Mouse (Mus musculus) kidney, embryonic 14.5 days (tissue): ENCODE measurements at regions not wholly inside any gene's neighbourhood (a gene's known extent, or its start where the extent isn't known, plus 50 kb on each side); places are given as distances from the start of the nearest gene placed in this dataset.
A peak's percentile ranks its signal among the peaks of the same experiment; 100 is the strongest.

Source experiments
- ATAC-seq: fragments of 200-750 bp; cut with Nextera tagmentation; 2 replicates; pipeline ENCODE4 v1.8.0; 2017; ENCODE audit warnings: moderate number of reproducible peaks, mild to moderate bottlenecking, moderate TSS enrichment, moderate library complexity; ENCODE audit not compliant: low FRiP score, low TSS enrichment
- H3K27ac ChIP-seq: fragments of 300-500 bp; sonication (generic); 2 replicates; pipeline ENCODE4 v1.5.1; 2014; ENCODE audit warnings: low read depth, mild to moderate bottlenecking, low read length, moderate library complexity, mixed read lengths
- H3K27me3 ChIP-seq: fragments of 300-500 bp; sonication (generic); 2 replicates; pipeline ENCODE4 v1.6.1; 2014; ENCODE audit warnings: mild to moderate bottlenecking, low read length; ENCODE audit not compliant: control insufficient read depth, insufficient read depth
- H3K36me3 ChIP-seq: fragments of 300-500 bp; sonication (generic); 2 replicates; pipeline ENCODE4 v1.6.1; 2014; ENCODE audit warnings: low read length, mixed read lengths; ENCODE audit not compliant: control insufficient read depth, insufficient read depth
- H3K4me1 ChIP-seq: fragments of 300-500 bp; sonication (generic); 2 replicates; pipeline ENCODE4 v1.6.1; 2014; ENCODE audit warnings: low read length, mixed read lengths; ENCODE audit not compliant: control insufficient read depth, insufficient read depth
- H3K4me2 ChIP-seq: fragments of 300-500 bp; sonication (generic); replicated peaks from 2 replicates; pipeline ENCODE4 v1.6.1; 2014; ENCODE audit warnings: low read depth, mild to moderate bottlenecking, low read length
- H3K4me3 ChIP-seq: fragments of 300-500 bp; sonication (generic); 2 replicates; pipeline ENCODE4 v1.5.1; 2014; ENCODE audit warnings: mild to moderate bottlenecking, low read length
- H3K9ac ChIP-seq: fragments of 300-500 bp; sonication (generic); 2 replicates; pipeline ENCODE4 v1.6.1; 2014; ENCODE audit warnings: low read depth, mild to moderate bottlenecking, low read length, moderate library complexity
- H3K9me3 ChIP-seq: fragments of 300-500 bp; sonication (generic); 2 replicates; pipeline ENCODE4 v1.6.1; 2016; ENCODE audit warnings: low read length; ENCODE audit not compliant: control insufficient read depth
- WGBS: fragments of 180-500 bp; shearing (Covaris S2); extraction: QIAGEN DNeasy Blood & Tissue Kit; methylation state at CpG from one replicate; pipeline ENCODE4 v1.1.7; 2014; 5-methylcytosine and 5-hydroxymethylcytosine counted together

DNA sequence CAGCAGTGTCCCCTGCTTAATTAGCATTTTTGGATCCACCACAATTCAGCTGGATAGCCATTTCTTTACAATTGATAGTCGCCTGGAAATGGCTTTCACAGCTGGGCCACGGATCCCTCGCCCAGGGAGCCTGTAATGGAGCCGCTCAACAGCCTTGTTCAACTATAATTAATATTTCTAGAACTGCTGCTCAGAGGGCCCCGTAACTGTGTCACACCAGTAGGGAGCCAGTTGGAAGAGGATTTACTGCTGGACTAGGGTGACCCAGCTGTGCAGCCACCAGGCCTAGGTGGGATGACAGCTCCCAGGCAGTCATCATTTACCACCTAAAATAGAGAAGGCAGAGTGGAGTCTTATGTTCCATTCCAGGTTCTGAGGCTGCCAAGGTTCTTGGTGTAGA lies 529.2 kb downstream of the Nr2f2 start:
- Histone ChIP-seq H3K27me3 (no peaks in the 10 kb centered on the region), H3K4me2 (no peak overlapping the region), H3K9ac (no peak overlapping the region), H3K27ac (no peak overlapping the region), H3K9me3 (no peaks in the 10 kb centered on the region), H3K4me1 (no peaks in the 10 kb centered on the region), H3K36me3 (no peaks in the 10 kb centered on the region), H3K4me3 (no peak overlapping the region)
- 85% methylated on average over 5 of the region's 5 CpGs for whole genome bisulfite sequencing
- ATAC-seq: no peak

DNA sequence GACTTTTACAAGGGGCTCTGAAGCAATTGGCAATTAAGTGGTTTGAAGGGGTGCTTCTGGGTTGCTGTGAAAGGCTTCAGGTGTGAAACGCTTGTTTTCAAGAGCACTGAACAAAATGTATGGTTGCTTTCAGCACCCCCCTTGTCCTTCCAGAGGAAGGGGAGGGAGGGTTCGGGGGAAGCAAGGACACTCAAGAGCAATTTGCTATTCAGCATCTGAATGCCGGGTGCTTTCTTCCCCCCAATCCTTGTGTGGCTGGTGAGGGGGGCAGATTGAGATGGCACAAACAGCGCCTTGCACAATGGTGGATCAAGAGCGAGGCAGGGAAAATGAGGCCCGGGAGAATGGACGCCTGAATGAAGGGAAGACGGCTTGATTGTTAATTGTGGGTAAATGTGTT lies 539.3 kb downstream of the Nr2f2 start:
- 25% methylated on average over 8 of the region's 8 CpGs for WGBS
- Histone ChIP-seq H3K27me3 (no peaks in the 10 kb centered on the region; the same call in 1 of the 2 replicates), H3K4me2 (no peak overlapping the region), H3K4me3 (no peak overlapping the region), H3K27ac (no peak overlapping the region), H3K9me3 (no peaks in the 10 kb centered on the region), H3K9ac (no peak overlapping the region), H3K36me3 (no peaks in the 10 kb centered on the region), H3K4me1 (no peaks in the 10 kb centered on the region)
- ATAC-seq: no peak

- Histone ChIP-seq H3K4me2 (no peak overlapping the region), H3K4me1 (no peaks in the 10 kb centered on the region), H3K4me3 (no peak overlapping the region), H3K27ac (no peak overlapping the region), H3K36me3 (no peaks in the 10 kb centered on the region), H3K9ac (no peak overlapping the region), H3K27me3 (no peaks in the 10 kb centered on the region; the same call in 1 of the 2 replicates), H3K9me3 (no peaks in the 10 kb centered on the region)
- WGBS: 72% methylated on average over 2 of the region's 2 CpGs
- no peak for ATAC-seq
Measured at GRCm38 (mm10) chr7:69820570-69820969, 546.0 kb downstream of the Nr2f2 start.

GRCm38 (mm10) chr7:69812301-69812700 lies 554.2 kb downstream of the Nr2f2 start:
- no peaks in the 10 kb centered on the region for H3K27me3 ChIP-seq
- H3K9ac ChIP-seq: no peak overlapping the region
- no peak overlapping the region for H3K27ac ChIP-seq
- no peaks in the 10 kb centered on the region for H3K9me3 ChIP-seq
- WGBS: 79% methylated on average over 3 of the region's 3 CpGs
- no peak for ATAC-seq
- H3K36me3 ChIP-seq: no peaks in the 10 kb centered on the region
- H3K4me1 ChIP-seq: no peaks in the 10 kb centered on the region
- no peak overlapping the region for H3K4me2 ChIP-seq
- no peak overlapping the region for H3K4me3 ChIP-seq

- WGBS: 14% methylated on average over 5 of the region's 5 CpGs
Measured at GRCm38 (mm10) chr7:69810873-69811272, 555.7 kb downstream of the Nr2f2 start.

DNA sequence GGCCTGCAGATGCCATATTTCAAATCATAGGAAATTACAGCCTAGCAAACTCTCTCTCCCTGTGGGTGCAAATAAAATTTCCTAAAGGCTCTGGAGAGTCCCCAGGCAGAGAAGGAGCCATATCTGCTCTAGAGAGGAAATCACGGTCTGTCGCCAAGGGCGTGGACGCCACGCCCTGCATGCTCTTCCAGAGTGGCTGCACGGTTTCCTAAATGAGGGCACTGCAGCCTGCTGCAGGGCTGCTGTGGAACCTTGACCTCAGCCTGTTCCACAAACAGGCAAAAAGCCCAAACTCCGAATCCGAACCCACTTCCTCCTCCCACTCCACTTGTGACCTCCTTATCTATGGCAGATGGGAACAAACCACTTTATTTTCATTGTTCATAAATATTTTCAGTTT lies 559.3 kb downstream of the Nr2f2 start:
- Histone ChIP-seq H3K27me3 (no peaks in the 10 kb centered on the region), H3K9ac (no peak overlapping the region), H3K36me3 (no peaks in the 10 kb centered on the region), H3K27ac (no peak overlapping the region), H3K4me2 (no peak overlapping the region; the same call in 1 of the 2 replicates), H3K4me3 (no peak overlapping the region), H3K9me3 (no peaks in the 10 kb centered on the region), H3K4me1 (no peaks in the 10 kb centered on the region)
- no peak for ATAC-seq
- 41% methylated on average over 8 of the region's 8 CpGs for WGBS

More at GRCm38 (mm10) chr7:69810873-69811272, 555.7 kb downstream of the Nr2f2 start:
- Histone ChIP-seq H3K27me3 (no peaks in the 10 kb centered on the region), H3K9me3 (no peaks in the 10 kb centered on the region), H3K36me3 (no peaks in the 10 kb centered on the region), H3K9ac (no peak overlapping the region), H3K4me3 (no peak overlapping the region), H3K4me2 (no peak overlapping the region), H3K27ac (no peak overlapping the region), H3K4me1 (no peaks in the 10 kb centered on the region)
- no peak for ATAC-seq

DNA sequence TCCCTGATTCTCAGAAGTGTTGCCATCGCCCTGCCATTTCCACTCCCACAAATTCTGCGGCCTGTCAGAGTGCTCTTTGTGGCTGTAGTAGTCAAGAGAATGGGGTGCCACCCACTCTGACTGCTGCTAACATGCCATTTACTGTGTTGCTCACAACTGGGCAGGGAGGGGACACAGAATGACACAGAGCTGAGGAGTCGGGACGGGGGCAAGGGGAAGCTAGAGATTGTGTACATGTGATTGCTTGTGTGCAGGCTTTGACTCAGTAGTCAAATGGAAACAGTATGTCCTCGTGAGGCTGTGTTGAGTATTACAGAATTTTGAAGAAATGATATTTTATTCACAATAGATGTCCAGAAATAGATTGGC lies 595.6 kb downstream of the Nr2f2 start:
- Histone ChIP-seq H3K9ac (no peak overlapping the region), H3K27me3 (no peaks in the 10 kb centered on the region), H3K27ac (no peak overlapping the region), H3K4me1 (no peaks in the 10 kb centered on the region), H3K9me3 (no peaks in the 10 kb centered on the region), H3K36me3 (no peaks in the 10 kb centered on the region), H3K4me3 (no peak overlapping the region), H3K4me2 (no peak overlapping the region)
- 80% methylated on average over 5 of the region's 5 CpGs for WGBS
- ATAC-seq: no peak

DNA sequence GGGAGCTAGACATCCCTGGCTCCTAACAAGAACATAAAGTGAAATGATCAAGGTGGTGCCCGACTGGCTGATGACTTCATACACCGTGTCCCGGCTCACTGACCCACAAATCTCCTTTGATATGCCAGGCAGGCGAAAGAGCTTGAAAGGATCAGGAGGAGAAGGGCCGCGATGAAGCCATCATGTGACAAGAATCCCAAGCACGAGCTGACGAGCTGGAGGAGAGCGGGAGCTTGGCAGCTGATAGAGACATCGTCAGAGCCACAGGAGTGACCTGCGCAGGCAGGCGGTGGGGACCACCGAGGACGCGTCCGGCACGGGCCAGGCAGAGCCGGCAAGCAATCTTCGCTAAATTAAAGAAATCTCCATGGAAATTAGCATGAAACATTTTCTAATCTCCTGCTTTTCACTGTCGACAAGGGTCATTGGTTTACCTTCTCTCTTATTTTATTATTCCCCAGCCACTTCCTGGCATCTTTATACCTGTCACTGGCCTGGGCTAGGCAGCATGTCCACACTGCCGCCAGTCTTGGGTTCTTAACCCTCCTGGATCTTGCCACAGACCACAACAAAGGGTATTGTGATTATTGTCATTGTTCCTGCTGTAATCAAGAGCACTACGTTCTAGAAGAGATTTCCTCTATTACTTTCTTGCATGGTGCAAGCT lies 596.1 kb downstream of the Nr2f2 start:
- Histone ChIP-seq H3K9ac (no peak overlapping the region), H3K27ac (no peak overlapping the region), H3K4me1 (no peaks in the 10 kb centered on the region), H3K27me3 (no peaks in the 10 kb centered on the region), H3K36me3 (no peaks in the 10 kb centered on the region), H3K4me2 (no peak overlapping the region), H3K4me3 (no peak overlapping the region), H3K9me3 (no peaks in the 10 kb centered on the region)
- ATAC-seq: peak; percentile 32; the same call in 1 of the 2 replicates
- WGBS: 52% methylated on average over 22 of the region's 22 CpGs

DNA sequence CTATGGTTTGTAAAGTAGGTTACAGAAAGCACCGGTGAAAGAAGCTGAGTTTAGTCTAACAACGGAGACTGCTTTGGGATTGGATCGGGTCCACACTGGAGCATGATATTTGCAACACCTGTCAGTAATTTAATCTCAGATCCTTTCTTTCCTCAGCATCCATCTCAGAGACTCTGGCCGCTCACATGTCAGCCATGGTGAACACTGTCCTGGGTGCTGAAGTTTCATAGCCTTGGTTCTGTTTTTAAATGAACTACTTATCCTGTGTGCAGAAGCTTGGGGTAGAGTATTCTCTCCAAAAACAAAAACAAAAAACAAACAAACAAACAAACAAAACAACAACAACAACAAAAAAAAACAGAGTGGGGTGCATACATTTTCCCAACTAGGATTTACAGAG lies 600.1 kb downstream of the Nr2f2 start:
- Histone ChIP-seq H3K27ac (no peak overlapping the region), H3K9ac (no peak overlapping the region), H3K4me2 (no peak overlapping the region), H3K4me3 (no peak overlapping the region), H3K36me3 (no peaks in the 10 kb centered on the region), H3K9me3 (no peaks in the 10 kb centered on the region), H3K27me3 (no peaks in the 10 kb centered on the region), H3K4me1 (no peaks in the 10 kb centered on the region)
- no peak for ATAC-seq
- WGBS: 48% methylated on average over 4 of the region's 4 CpGs
